Mouse (Mus musculus) gastrocnemius, postnatal 36 days (tissue): ENCODE results near the gene Lyve1. TPM values are rescaled to one million over a fixed set of nuclear protein-coding genes. Genes with fewer than 3 reads are reported as not detected.

Experiments used
- DNase-seq, 2 experiments: peaks; one replicate each; pipeline ENCODE4 v3.0.0; 2022
- intact Hi-C: fragments of 180-260 bp; cut with DNase I; formaldehyde crosslinking; loops from one replicate; pipeline ENCODE4 v1.15.1; 2025
- microRNA-seq, 2 experiments: library from miRNA; unstranded; fragments of <30 nt; microRNA quantifications; one replicate each; pipeline ENCODE4 v1.2.0; 2021
- total RNA-seq, 2 experiments: library from RNA; stranded (reverse); gene quantifications; 2 replicates each; pipeline ENCODE4 v1.2.3; 2021

Lyve1 gene
- total RNA-seq, 2 experiments from 2014 or later, result 4.5 to 8.0 TPM

GRCm38 (mm10) chr7:110813983-110814382, 49.1 kb downstream of the Lyve1 start:
- no peak for DNase-seq
- intact Hi-C loops, result no loop called here

- no peak for DNase-seq
- intact Hi-C loops, result no loop called here
These were observed 51.5 kb downstream of the Lyve1 start for GRCm38 (mm10) chr7:110811529-110811928.

GRCm38 (mm10) chr7:110810995-110811394, 52.0 kb downstream of the Lyve1 start:
- no peak for DNase-seq
- intact Hi-C loops, result no loop called here

GRCm38 (mm10) chr7:110809585-110810557, 53.2 kb downstream of the Lyve1 start:
- intact Hi-C loops, result no loop called here
- no peak for DNase-seq

- DNase-seq, result no peak
These were observed 54.1 kb downstream of the Lyve1 start for GRCm38 (mm10) chr7:110808962-110809361.

GRCm38 (mm10) chr7:110807460-110808030, 55.5 kb downstream of the Lyve1 start:
- DNase-seq, result no peak
- intact Hi-C loops, result no loop called here

More at GRCm38 (mm10) chr7:110808962-110809361, 54.1 kb downstream of the Lyve1 start:
- intact Hi-C loops, result no loop called here

GRCm38 (mm10) chr7:110804266-110804665, 58.8 kb downstream of the Lyve1 start:
- intact Hi-C loops, result no loop called here
- peak in 1 of 2 experiments; percentile 38 for DNase-seq

GRCm38 (mm10) chr7:110803131-110803530, 59.9 kb downstream of the Lyve1 start:
- intact Hi-C loops, result no loop called here
- DNase-seq, result peak in 1 of 2 experiments; percentile 12

GRCm38 (mm10) chr7:110801028-110801427, 62.0 kb downstream of the Lyve1 start:
- peak; percentile 72 to 76 for DNase-seq
- intact Hi-C loops, result no loop called here

Small RNAs within 50 kb of the gene (microRNA-seq; reads per million reads assigned to microRNA genes)
- 0 reads per million in 2 experiments for gene Gm47282

Other genes with a start within 250 kb of the Lyve1 start
- gene Sbf2, start 248.3 kb downstream of the Lyve1 start, total RNA-seq, result 10 to 100 TPM in 1 of 2 experiments, 1 to 10 TPM in 1; 9.2 to 11.7 TPM
- gene Adm, start 235.6 kb downstream of the Lyve1 start, total RNA-seq, result 1 to 10 TPM; 1.7 to 2.9 TPM
- 1 to 10 TPM; 6.0 to 9.8 TPM for gene Ampd3, start 95.0 kb downstream of the Lyve1 start, total RNA-seq
- 10 to 100 TPM; 17.6 to 20.4 TPM for gene Rnf141, start 18.8 kb downstream of the Lyve1 start, total RNA-seq
- 1 to 10 TPM; 6.0 to 6.5 TPM for gene Mrvi1, start 119.2 kb upstream of the Lyve1 start, total RNA-seq
- gene Ctr9, start 165.7 kb upstream of the Lyve1 start, total RNA-seq, result 10 to 100 TPM; 12.6 to 12.9 TPM
- gene Eif4g2, start 219.8 kb upstream of the Lyve1 start, total RNA-seq, result 100 to 1,000 TPM; 625 to 714 TPM